Mouse (Mus musculus): ENCODE results near the gene Plk5. TPM values are rescaled to one million over a fixed set of nuclear protein-coding genes. Genes with fewer than 3 reads are reported as not detected.

Gene Plk5
- polyA plus RNA-seq, 1 experiment from 2014 or later = not detected

DNA sequence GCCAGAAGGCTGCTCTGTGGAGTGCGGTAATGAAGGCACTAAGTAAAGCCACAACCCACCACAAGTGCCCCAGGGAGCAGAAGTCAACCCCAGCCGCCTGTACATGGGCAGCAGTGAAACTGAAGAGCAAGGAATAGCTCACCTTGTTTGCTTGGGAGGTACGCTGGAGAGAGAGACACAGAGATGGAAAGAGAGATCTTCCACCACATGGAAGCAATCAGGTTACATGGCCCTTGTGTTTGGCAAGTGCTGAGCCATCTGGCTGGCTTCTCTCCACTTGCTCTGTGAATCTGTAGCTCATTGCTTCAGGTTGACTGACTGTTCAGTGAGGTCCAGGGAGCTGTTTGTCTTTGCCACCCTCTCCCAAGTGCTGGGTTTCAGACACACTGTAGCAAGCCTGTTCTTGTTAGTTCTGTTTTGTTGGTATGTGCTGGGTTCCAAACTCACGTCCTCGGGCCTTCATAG, 23.7 kb upstream of the Plk5 start:
- H3K4me2 ChIP-seq (ENCODE audit: low read length) = no peak overlapping the region
- H3K27me3 ChIP-seq (ENCODE audit: control insufficient read depth, insufficient read depth, low read length) = peaks cover 41% of the 10 kb centered on the region

DNA sequence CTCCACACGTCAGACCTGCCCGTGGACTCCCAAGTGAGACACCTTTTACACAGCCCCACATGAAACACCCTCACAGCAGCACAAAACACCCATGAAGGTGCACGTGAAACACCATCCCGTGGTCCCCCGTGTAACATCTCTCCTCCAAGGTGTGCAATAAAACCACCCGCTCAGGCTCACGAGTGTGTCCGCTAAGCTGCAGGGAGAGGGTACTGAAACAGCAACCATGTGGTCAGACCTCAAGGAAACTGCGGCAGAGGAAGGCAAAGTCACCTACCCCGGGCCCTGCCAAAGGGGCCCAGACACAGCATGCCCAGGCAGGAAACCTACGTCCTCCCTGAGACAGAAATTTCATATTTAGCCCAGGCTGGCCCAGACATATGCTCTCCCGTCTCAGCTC, 20.0 kb upstream of the Plk5 start:
- Histone ChIP-seq H3K9ac (ENCODE audit: low read length) (no peak overlapping the region), H3K4me2 (ENCODE audit: low read length) (no peak overlapping the region), H3K4me3 (ENCODE audit: control insufficient read depth in 1 of 2, insufficient read depth in 1 of 2, low read depth in 1 of 2, low read length in 2 of 2) (no peak overlapping the region), H3K9me3 (ENCODE audit: control insufficient read depth, low read length) (no peaks in the 10 kb centered on the region), H3K4me1 (ENCODE audit: control insufficient read depth in 2 of 2, insufficient read depth in 2 of 2, low read length in 2 of 2) (no peaks in the 10 kb centered on the region), H3K36me3 (ENCODE audit: control insufficient read depth, insufficient read depth, low read length) (no peaks in the 10 kb centered on the region), H3K27me3 (ENCODE audit: control insufficient read depth, insufficient read depth, low read length) (peaks cover 48% of the 10 kb centered on the region), H3K27ac (replicated peaks in 1 of 2; ENCODE audit: control insufficient read depth in 1 of 2, insufficient read depth in 1 of 2, low read depth in 2 of 2, low read length in 2 of 2) (no peak overlapping the region)
- ATAC-seq (ENCODE audit: insufficient number of reproducible peaks, insufficient read depth, low FRiP score, low read depth) = no peak
- WGBS = 84% methylated on average over 12 of the region's 12 CpGs

More for the DNA sequence above, 23.7 kb upstream of the Plk5 start:
- H3K9me3 ChIP-seq (ENCODE audit: control insufficient read depth, low read length) = no peaks in the 10 kb centered on the region
- WGBS = 81% methylated on average over 5 of the region's 5 CpGs
- no peaks in the 10 kb centered on the region for H3K36me3 ChIP-seq (ENCODE audit: control insufficient read depth, insufficient read depth, low read length)
- H3K27ac ChIP-seq (replicated peaks in 1 of 2; ENCODE audit: control insufficient read depth in 1 of 2, insufficient read depth in 1 of 2, low read depth in 2 of 2, low read length in 2 of 2) = no peak overlapping the region
- no peak overlapping the region for H3K9ac ChIP-seq (ENCODE audit: low read length)
- H3K4me1 ChIP-seq (ENCODE audit: control insufficient read depth in 2 of 2, insufficient read depth in 2 of 2, low read length in 2 of 2) = peaks cover 9 to 18% of the 10 kb centered on the region in 2 experiments; a peak in 3 of 4 replicates
- no peak for ATAC-seq (ENCODE audit: insufficient number of reproducible peaks, insufficient read depth, low FRiP score, low read depth)
- H3K4me3 ChIP-seq (ENCODE audit: control insufficient read depth in 1 of 2, insufficient read depth in 1 of 2, low read depth in 1 of 2, low read length in 2 of 2) = no peak overlapping the region

DNA sequence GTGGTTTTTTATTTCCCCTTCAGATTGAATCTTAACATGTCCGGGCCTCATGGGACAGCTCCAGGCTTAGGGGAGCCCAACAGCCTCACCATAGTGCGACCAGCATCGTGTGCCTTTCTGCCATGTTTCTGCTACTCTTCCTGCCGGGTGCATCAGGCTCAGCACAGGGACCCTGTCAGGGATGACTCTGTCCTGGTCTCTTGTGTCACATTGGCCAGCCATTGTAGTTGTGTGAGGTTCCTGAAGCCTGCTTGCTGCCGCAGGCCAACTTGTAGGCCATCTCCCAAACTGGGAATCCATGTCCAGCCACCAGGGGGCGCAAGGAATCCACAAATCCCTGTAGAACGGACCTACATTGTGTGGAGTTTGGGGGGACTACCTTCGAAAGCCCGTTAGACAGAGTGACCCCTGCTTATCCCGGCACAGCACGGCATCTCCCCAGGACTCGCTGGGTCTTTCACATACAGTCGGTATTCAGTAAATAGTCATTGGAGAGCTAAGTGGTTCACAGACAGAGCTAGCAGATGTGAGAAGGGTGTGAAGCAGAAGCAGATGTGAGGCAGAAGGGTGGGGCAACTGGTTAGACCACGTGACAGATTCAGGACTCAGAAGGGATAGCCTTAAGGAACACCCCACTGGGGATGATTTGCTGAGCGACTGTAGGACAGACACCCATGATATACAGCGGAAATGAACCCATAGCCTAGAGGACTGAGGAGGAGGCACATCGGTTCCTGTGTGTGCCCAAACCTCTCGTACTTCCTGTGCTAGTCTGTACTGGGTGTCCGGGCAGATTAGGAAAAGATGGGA, 16.1 kb upstream of the Plk5 start:
- H3K4me1 ChIP-seq (ENCODE audit: control insufficient read depth in 2 of 2, insufficient read depth in 2 of 2, low read length in 2 of 2) = peaks cover 7 to 31% of the 10 kb centered on the region in 2 experiments; a peak in 3 of 4 replicates
- no peaks in the 10 kb centered on the region for H3K9me3 ChIP-seq (ENCODE audit: control insufficient read depth, low read length)
- ATAC-seq (ENCODE audit: insufficient number of reproducible peaks, insufficient read depth, low FRiP score, low read depth) = no peak
- peaks cover 63% of the 10 kb centered on the region for H3K27me3 ChIP-seq (ENCODE audit: control insufficient read depth, insufficient read depth, low read length)
- no peak overlapping the region for H3K27ac ChIP-seq (replicated peaks in 1 of 2; ENCODE audit: control insufficient read depth in 1 of 2, insufficient read depth in 1 of 2, low read depth in 2 of 2, low read length in 2 of 2)
- WGBS = 23% methylated on average over 19 of the region's 19 CpGs
- H3K4me3 ChIP-seq (ENCODE audit: control insufficient read depth in 1 of 2, insufficient read depth in 1 of 2, low read depth in 1 of 2, low read length in 2 of 2) = no peak overlapping the region
- no peaks in the 10 kb centered on the region for H3K36me3 ChIP-seq (ENCODE audit: control insufficient read depth, insufficient read depth, low read length)
- H3K9ac ChIP-seq (ENCODE audit: low read length) = no peak overlapping the region
- no peak overlapping the region for H3K4me2 ChIP-seq (ENCODE audit: low read length)

DNA sequence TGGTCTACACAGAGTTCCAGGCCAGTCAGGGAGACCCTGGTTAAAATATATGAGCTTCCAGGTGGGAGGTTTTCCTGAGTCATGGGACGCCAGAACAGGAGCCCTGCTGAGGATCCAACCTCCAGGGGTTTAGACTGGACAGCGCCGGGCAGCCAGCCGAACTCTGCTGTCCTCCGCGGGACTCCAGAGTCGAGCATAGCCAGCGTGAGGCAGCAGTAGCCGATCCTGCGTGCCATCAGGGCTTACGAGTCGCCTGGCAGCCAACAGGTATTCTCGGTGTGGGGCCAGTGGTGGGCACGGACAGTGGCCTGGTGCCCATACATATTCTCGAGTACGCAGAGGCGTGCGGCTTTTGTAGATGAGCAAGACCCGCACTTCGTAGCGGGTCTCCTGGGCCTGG, 15.2 kb upstream of the Plk5 start:
- no peak overlapping the region for H3K4me3 ChIP-seq (ENCODE audit: control insufficient read depth in 1 of 2, insufficient read depth in 1 of 2, low read depth in 1 of 2, low read length in 2 of 2)
- H3K4me1 ChIP-seq (ENCODE audit: control insufficient read depth in 2 of 2, insufficient read depth in 2 of 2, low read length in 2 of 2) = peaks cover 7 to 35% of the 10 kb centered on the region in 2 experiments; a peak in 3 of 4 replicates
- H3K27me3 ChIP-seq (ENCODE audit: control insufficient read depth, insufficient read depth, low read length) = peaks cover 65% of the 10 kb centered on the region
- no peaks in the 10 kb centered on the region for H3K9me3 ChIP-seq (ENCODE audit: control insufficient read depth, low read length)
- no peak overlapping the region for H3K9ac ChIP-seq (ENCODE audit: low read length)
- no peak overlapping the region for H3K4me2 ChIP-seq (ENCODE audit: low read length)
- 24% methylated on average over 21 of the region's 21 CpGs for WGBS
- no peak overlapping the region for H3K27ac ChIP-seq (replicated peaks in 1 of 2; ENCODE audit: control insufficient read depth in 1 of 2, insufficient read depth in 1 of 2, low read depth in 2 of 2, low read length in 2 of 2)
- H3K36me3 ChIP-seq (ENCODE audit: control insufficient read depth, insufficient read depth, low read length) = no peaks in the 10 kb centered on the region
- no peak for ATAC-seq (ENCODE audit: insufficient number of reproducible peaks, insufficient read depth, low FRiP score, low read depth)

DNA sequence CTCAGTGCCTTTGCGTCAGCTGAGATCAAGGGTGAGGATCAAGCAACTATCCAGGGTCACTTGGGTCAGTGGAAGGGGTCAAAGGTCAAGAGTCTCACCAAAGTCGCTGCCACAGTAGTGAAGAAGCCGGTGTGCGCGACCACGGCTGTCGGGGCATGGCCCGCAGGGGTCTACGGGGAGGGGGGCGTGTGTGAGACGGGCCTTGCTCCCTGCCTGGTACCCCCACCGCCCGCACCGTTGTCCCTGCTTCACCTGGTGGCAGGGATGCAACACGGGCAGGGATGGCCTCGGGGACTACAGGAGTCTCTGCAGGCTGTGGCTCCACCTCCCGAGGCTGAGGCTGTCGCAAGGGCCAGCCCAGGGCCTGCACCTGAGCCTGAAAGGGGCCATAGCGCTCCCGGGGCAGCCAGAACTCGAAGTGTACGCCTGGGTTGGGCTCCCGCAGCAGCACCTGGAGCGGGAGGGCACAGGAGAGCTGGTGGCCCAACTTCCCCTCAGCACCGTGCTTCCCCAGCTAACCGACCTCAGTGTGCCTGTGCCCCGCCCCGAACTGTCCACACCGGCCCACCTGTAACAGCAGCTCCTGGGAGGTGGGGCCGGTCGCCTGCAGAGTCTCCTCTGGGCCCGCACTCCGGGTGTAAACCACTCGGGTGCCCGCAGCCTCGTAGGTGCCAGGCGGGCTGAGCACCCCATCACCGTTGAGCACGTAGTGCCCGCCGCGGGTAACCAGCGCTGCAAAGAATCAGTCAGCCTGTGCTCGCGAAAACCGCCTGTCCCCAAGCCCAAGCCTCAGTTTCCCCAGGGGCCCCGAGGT, 14.6 kb upstream of the Plk5 start:
- Histone ChIP-seq H3K4me3 (ENCODE audit: control insufficient read depth in 1 of 2, insufficient read depth in 1 of 2, low read depth in 1 of 2, low read length in 2 of 2) (peak overlapping the region in 1 of 2 experiments; percentile 27; a peak in 2 of 4 replicates), H3K9ac (ENCODE audit: low read length) (no peak overlapping the region), H3K27me3 (ENCODE audit: control insufficient read depth, insufficient read depth, low read length) (peaks cover 64% of the 10 kb centered on the region), H3K4me2 (ENCODE audit: low read length) (peak overlapping the region; percentile 59), H3K36me3 (ENCODE audit: control insufficient read depth, insufficient read depth, low read length) (no peaks in the 10 kb centered on the region), H3K27ac (replicated peaks in 1 of 2; ENCODE audit: control insufficient read depth in 1 of 2, insufficient read depth in 1 of 2, low read depth in 2 of 2, low read length in 2 of 2) (no peak overlapping the region), H3K4me1 (ENCODE audit: control insufficient read depth in 2 of 2, insufficient read depth in 2 of 2, low read length in 2 of 2) (peaks cover 7 to 35% of the 10 kb centered on the region in 2 experiments; a peak in 3 of 4 replicates), H3K9me3 (ENCODE audit: control insufficient read depth, low read length) (no peaks in the 10 kb centered on the region)
- 6% methylated on average over 47 of the region's 47 CpGs for WGBS
- ATAC-seq (ENCODE audit: insufficient number of reproducible peaks, insufficient read depth, low FRiP score, low read depth) = no peak

DNA sequence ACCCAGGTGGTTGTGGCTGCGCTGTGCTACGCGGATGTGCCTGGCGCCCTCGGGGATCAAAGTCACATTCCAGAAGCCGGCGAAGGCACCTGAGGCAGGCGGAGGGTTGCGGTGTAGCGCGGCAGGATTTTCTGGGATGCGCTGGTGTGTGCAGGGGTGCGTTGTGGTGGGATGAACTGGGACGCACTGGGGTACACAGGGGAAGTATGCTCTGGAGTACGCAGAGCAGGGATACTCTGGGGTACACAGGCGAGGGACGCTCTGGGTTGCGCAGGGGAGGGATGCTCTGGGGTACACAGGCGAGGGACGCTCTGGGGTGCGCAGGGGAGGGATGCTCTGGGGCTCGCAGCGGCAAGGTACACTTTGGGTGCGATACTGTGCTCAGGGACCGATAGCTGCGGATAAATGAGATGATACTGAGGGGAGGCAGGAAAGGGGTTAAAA, 13.9 kb upstream of the Plk5 start:
- Histone ChIP-seq H3K27ac (replicated peaks in 1 of 2; ENCODE audit: control insufficient read depth in 1 of 2, insufficient read depth in 1 of 2, low read depth in 2 of 2, low read length in 2 of 2) (no peak overlapping the region), H3K9me3 (ENCODE audit: control insufficient read depth, low read length) (no peaks in the 10 kb centered on the region), H3K9ac (ENCODE audit: low read length) (0 out of 2 replicates have a peak overlapping the region, but pooled peaks have one; percentile 8), H3K4me3 (ENCODE audit: control insufficient read depth in 1 of 2, insufficient read depth in 1 of 2, low read depth in 1 of 2, low read length in 2 of 2) (peak overlapping the region; percentile 3 to 27; a peak in 3 of 4 replicates), H3K4me1 (ENCODE audit: control insufficient read depth in 2 of 2, insufficient read depth in 2 of 2, low read length in 2 of 2) (peaks cover 7 to 36% of the 10 kb centered on the region in 2 experiments; a peak in 3 of 4 replicates), H3K27me3 (ENCODE audit: control insufficient read depth, insufficient read depth, low read length) (peaks cover 70% of the 10 kb centered on the region), H3K4me2 (ENCODE audit: low read length) (peak overlapping the region; percentile 59), H3K36me3 (ENCODE audit: control insufficient read depth, insufficient read depth, low read length) (no peaks in the 10 kb centered on the region)
- WGBS = 4% methylated on average over 26 of the region's 26 CpGs
- ATAC-seq (ENCODE audit: insufficient number of reproducible peaks, insufficient read depth, low FRiP score, low read depth) = no peak

DNA sequence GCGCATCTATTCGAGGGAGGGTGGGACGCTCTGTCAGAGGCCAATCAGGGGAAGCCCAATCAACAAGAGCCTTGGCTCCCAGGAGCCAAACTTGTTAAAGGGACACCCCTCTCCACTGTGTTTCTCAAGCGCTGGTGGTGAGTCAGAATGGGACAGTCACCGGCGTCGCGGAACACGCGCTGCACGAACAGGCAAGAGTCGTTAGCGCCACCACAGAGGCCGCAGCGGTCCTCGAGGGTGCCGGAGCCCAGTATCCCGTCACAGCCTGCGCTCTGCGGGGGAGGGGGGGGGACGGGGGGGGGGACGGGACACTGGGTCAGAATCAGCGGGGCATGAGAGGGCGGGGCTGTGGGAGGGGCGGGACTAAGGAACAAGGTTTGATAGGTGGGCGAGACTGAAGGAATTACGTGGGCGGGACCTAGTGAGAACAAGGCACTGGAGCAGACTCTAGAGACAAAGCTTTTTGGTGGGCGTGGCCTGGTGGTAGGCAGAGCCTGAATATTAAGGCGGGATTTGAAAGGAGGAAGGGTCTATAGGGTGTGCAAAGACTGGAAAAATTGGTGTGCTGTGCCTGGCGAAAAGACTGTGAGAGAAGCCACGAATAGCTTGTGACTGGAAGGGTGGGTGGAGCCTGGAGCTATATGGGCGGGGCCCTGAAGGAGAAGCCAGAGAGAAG, 13.4 kb upstream of the Plk5 start:
- H3K27me3 ChIP-seq (ENCODE audit: control insufficient read depth, insufficient read depth, low read length) = peaks cover 74% of the 10 kb centered on the region
- H3K4me3 ChIP-seq (ENCODE audit: control insufficient read depth in 1 of 2, insufficient read depth in 1 of 2, low read depth in 1 of 2, low read length in 2 of 2) = peak overlapping the region; percentile 10 to 27; a peak in 3 of 4 replicates
- no peak overlapping the region for H3K27ac ChIP-seq (replicated peaks in 1 of 2; ENCODE audit: control insufficient read depth in 1 of 2, insufficient read depth in 1 of 2, low read depth in 2 of 2, low read length in 2 of 2)
- no peaks in the 10 kb centered on the region for H3K36me3 ChIP-seq (ENCODE audit: control insufficient read depth, insufficient read depth, low read length)
- ATAC-seq (ENCODE audit: insufficient number of reproducible peaks, insufficient read depth, low FRiP score, low read depth) = peak; percentile 58
- H3K9me3 ChIP-seq (ENCODE audit: control insufficient read depth, low read length) = no peaks in the 10 kb centered on the region
- peaks cover 12 to 41% of the 10 kb centered on the region in 2 experiments; a peak in 3 of 4 replicates for H3K4me1 ChIP-seq (ENCODE audit: control insufficient read depth in 2 of 2, insufficient read depth in 2 of 2, low read length in 2 of 2)
- 1% methylated on average over 33 of the region's 33 CpGs for WGBS
- 0 out of 2 replicates have a peak overlapping the region, but pooled peaks have one; percentile 8 for H3K9ac ChIP-seq (ENCODE audit: low read length)
- H3K4me2 ChIP-seq (ENCODE audit: low read length) = peak overlapping the region; percentile 59
